Mouse (Mus musculus) activated CD4-positive, CD25-positive, alpha-beta regulatory T cell, adult 4 months (primary cell): Measurements from ENCODE around the gene Slamf9. TPM values are rescaled to one million over a fixed set of nuclear protein-coding genes. Genes with fewer than 3 reads are reported as not detected.

Experiments used
- ATAC-seq: one replicate; pipeline ENCODE4 v1.8.0; 2017
- polyA plus RNA-seq, 2 experiments: library from polyadenylated mRNA; unstranded; fragments of 100-300 nt; shearing (Covaris generic); gene quantifications; one replicate each; pipeline ENCODE4 v1.2.1; 2017

Gene Slamf9
- polyA plus RNA-seq, 2 experiments from 2014 or later = 0.25 TPM; not detected in 1

DNA sequence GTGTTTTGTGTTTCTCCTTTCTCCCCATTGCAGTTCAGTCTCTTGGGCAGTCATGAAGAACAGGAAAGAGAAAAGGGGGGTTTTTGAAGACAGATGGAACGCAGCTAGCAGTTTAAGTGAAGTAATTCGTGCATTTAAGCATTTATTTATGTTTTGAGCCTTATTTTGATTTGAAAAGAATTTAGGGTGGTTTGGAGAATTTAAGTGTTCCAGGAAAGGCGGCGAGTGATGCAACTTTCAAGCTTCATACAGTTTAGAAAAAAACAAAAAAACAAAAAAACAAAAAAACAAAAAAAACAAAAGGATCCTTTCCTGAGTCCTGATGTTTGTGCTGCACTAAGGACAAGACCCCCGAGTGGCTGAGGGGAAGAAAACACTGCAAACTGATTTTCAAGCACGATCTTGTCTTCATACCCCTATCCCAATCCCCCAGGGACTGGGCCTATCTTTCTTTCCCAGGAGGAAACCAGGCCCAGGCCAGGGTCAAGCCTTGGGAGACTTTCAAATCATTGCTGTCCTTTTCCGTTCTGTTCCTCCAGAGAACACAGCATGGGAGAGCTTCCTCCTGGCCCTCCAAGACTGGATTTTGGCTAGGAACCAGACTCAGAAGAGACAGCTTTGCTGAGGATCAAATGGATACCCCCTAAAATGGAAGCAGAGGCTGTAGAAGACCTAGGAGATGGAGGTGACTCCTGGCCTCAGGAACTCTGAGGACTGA lies 39.6 kb downstream of the Slamf9 start:
- no peak for ATAC-seq

DNA sequence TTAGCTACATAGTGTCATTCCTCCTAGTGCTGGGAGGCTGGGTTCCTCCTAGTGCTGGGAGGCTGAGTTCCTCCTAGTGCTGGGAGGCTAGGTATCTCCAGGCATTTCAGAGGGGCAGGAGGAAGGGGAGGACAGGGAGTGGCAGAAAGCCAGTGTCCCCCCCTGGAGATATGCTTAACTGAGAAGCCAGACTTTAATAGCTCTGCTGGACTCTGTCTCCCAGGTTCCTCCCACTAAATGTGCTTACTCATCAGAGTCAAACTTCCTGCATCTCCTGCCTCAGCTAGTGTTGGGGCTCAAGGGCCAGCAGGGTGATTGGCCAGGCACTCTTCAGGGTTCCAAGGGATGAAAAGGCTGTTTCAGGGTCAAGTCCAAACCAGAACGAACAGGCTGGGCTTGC lies 40.2 kb downstream of the Slamf9 start:
- ATAC-seq = no peak

DNA sequence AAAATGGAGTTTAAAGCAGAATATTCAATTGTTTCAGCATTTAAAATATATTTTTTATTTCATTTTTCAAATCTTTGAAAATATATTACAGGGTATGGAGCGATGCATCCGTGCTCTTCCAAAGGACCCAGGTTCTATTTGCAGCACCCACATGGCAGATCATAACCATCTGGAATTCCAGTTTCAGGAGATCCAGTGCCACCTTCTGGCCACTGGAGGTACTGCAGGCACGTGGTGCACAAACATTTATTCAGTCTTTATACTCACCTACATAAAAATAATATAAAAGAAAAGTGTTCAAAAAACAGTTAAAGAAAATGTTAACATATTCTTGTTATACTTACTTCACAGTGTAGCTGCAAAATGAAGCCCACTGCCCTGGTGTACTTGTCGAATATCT lies 42.9 kb downstream of the Slamf9 start:
- ATAC-seq = no peak

DNA sequence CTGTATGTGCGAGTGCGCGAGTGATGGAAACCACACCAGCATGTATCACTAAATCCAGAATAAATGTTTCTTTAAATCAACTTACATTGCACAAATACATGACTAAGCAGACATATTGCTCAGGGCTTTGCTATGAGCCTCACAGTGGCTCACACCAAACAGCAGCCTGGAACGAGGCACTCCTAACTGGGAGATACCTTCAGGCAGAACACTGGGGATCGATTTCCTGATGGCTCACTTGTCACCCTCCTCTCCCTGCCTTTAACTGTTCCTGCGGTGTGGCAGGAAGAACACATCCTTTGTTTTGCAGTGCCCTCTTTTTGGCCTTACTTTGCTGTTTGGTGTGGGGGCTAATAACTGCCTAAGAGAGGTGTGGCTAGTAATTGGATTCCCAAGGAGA lies 44.5 kb downstream of the Slamf9 start:
- ATAC-seq = no peak

DNA sequence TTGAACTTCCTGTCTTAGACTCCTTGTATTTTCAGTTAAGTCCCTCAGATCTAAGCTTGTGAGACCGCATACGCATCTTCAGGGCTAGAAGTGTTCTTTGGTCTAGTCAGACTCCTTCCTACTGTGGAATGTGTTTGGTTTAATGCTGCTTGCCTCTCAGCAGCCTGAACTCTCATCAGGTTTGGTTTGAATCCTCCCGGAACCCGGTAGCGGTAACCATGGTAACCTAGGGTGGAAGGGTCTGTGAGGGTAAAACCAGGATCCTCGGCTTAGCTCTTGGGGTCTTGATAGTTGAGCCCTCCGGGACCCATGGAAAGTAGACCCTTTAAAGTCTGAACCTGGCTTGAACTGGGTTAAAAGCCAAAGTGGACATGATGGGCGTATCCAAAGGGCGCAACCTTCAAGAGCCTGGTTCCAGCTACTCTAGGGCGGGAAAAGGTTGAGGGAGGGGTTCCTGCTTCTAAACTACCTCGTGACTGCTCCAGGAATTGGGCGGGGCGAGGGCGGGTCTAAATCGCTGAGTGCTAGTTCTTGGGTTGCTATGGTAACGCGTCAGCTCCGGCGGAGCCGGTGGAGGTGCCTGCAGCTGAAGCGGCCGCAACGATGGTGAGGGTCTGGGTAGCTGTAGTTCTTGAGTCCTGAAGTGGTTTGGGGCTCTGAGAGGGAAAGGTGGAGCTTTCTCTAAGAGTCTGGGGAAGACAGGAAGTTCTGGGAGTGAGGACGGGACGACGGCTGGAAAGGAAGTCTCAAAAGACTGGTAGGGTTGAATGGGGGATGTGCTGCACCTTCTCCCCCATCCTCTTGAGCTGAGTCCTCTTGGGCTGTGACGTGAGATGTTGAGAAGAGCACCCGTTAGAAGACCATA lies 45.6 kb downstream of the Slamf9 start, which contains the start of gene Cfap45:
Cfap45 (plus strand) TSS at position 226 of the 865 bp plus-strand sequence.
- peak; percentile 70 for ATAC-seq

DNA sequence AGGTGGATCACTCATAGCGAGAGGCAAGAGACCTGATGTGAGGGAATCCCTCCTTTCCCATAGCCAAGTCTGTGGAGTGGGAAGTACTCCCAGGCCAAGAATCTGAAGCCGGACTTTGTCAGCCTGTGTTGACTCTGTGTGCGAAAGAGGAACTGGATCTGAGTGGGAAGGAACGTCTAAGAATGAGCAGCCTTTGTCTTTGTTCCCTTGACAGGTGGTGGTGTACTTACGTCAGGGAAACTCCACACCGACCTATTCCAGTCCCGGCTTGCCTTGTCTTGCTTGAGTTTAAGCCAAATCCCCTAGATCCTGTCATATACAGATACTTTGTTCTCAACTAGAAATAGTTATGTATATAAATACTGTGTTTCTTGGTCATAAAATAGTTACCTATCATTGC lies 47.4 kb downstream of the Slamf9 start:
- ATAC-seq = no peak

DNA sequence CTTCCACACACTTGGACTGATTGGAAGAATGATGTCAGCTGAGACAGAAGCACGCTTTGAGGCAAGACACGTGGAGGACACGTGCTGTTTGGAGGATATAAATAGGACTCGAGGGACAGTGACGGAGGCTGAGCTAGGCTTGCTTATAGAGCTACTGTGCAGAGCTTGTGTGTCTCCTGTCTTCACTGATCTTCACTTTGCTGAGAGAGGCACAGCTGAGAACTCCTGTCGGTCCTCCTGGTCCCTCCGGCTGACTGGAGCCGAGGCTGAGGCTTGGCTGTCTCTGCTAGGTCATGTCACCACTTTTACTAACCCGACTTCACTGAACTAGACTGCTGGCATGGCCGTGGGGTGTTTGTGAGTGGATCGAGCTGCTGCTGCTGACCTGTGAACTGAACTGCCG lies 48.5 kb downstream of the Slamf9 start:
- ATAC-seq = no peak

DNA sequence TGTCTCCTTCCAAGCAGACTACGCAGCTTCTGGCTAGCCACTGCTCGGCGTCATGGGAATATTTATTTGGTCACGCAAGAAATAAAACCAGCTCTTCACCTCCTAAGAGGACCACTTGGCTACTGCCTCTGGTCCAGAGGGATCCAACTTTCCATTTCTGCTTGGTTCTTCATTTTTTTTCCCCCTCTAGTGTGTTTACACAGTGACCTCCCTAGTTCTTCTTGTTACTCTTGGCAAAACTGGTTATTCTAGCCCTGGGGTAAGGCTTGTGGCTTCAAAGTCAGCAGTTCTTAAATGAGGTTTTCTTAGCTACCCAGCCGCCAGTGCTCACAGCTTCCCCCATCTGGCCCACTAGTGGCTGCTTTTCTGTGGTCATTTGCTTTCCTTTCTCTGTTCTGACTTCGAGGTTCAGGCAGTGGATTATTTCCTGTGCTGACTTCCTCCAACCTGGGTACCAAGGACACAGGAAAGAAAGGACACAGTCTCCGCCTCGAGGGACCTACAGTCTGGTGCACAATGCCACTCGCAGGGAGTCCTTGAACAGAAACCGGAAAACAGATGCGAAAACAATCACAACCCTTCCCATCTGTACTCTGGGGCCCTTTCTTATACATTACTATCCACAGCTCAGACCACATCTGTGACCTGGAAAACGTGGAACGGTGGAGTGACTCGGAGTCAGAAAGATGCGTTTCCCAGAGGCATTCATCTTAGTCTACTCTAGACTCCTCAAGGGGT lies 50.0 kb downstream of the Slamf9 start:
- peak; percentile 18 for ATAC-seq

DNA sequence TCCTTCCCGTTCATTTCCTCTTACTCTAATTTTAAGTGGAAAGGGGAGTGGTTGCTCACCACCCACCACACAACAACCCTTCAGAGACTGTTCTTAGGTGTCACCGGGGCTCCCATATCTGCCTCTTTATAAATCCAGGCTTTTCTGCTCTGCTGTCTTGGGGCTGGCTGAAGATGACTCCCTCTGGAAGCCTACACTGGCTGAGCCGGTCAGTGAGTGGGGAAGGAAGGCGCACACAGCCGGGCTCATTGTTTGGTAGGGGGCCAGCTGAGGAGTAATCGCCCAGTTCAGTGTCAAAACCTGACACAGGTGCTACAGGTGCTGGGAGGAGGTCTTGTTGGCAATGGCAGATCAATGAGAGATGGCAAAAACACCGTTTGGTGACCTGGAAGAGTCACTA lies 50.8 kb downstream of the Slamf9 start:
- ATAC-seq = no peak

DNA sequence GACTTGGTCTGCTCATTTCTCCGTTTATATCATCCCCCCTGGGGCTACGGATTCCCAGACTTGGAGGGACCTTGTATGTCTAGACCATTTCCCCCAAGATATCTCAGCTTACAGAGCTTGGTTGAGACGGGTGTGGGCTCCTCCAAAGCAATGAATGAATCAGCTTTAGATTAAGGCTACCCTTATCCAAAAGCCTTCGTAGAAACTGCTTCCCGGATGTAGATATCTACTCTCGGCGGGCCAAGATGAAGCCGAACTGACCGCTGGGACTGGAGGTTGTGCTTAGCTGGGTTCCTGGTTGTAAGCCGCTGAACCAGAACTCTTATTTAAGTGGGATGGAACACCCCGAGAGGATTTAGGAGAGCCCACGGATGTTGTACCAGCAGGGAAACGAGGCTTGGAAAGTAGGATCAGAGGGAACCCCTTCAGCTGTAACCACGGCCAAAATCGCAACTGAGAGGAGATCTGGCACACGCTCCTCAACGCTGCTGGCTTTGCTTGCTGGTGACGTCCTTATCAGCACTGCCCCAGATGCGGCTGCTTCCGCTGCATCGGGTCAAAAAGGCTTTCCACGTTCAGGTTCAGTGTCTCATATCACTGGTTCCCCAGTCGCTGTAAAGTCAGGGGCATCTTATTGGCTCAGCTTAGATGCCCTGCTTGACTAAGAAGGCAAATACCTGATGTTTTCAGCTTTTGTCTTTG lies 51.4 kb downstream of the Slamf9 start:
- peak; percentile 38 for ATAC-seq

DNA sequence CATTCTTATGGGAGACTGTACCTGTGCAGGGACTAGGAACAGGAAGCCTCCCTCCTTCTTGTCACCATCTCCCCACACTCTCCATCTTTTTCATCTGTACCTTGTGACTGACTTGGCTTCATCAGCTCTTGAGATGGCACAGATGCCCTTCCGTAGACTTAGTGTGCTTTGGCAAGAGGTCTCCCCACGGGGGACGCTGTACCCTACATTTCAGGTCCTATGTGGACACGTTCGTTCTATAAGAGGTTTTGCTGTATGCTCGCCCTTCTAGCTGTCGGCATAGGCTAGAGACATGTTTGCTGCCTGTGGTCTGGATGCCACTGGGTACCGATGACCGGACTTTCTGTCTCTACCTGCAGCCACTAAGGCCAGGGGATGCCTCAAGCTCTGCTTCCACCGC lies 52.3 kb downstream of the Slamf9 start:
- no peak for ATAC-seq

Other genes starting within 250 kb of the Slamf9 start
- not detected for gene Atp1a4, start 216.9 kb upstream of the Slamf9 start, polyA plus RNA-seq
- gene Igsf8, start 213.7 kb upstream of the Slamf9 start, polyA plus RNA-seq = 1 to 10 TPM; 3.4 to 3.8 TPM
- gene Atp1a2, start 177.3 kb upstream of the Slamf9 start, polyA plus RNA-seq = under 1 TPM; 0.08 to 0.12 TPM
- under 1 TPM in 1 of 2 experiments, not detected in 1; 0.08 TPM for gene Kcnj9, start 146.0 kb upstream of the Slamf9 start, polyA plus RNA-seq
- gene Kcnj10, start 134.1 kb upstream of the Slamf9 start, polyA plus RNA-seq = under 1 TPM in 1 of 2 experiments, not detected in 1; 0.15 TPM
- 1 to 10 TPM; 5.6 to 7.3 TPM for gene Pigm, start 98.8 kb upstream of the Slamf9 start, polyA plus RNA-seq
- not detected for gene Igsf9, start 6.4 kb downstream of the Slamf9 start, polyA plus RNA-seq
- 100 to 1,000 TPM; 319 to 387 TPM for gene Tagln2, start 24.7 kb downstream of the Slamf9 start, polyA plus RNA-seq
- under 1 TPM; 0.09 to 0.75 TPM for gene Cfap45, start 45.4 kb downstream of the Slamf9 start, polyA plus RNA-seq
- gene Vsig8, start 80.6 kb downstream of the Slamf9 start, polyA plus RNA-seq = not detected
- gene Slamf8, start 115.2 kb downstream of the Slamf9 start, polyA plus RNA-seq = under 1 TPM in 1 of 2 experiments, not detected in 1; 0.29 TPM
- gene Fcrl6, start 127.2 kb downstream of the Slamf9 start, polyA plus RNA-seq = not detected
- 1 to 10 TPM; 5.3 to 5.7 TPM for gene Dusp23, start 157.6 kb downstream of the Slamf9 start, polyA plus RNA-seq
- gene Crp, start 222.7 kb downstream of the Slamf9 start, polyA plus RNA-seq = not detected